Mouse (Mus musculus): ENCODE results near the gene Ccl5.

The Ccl5 gene

DNA sequence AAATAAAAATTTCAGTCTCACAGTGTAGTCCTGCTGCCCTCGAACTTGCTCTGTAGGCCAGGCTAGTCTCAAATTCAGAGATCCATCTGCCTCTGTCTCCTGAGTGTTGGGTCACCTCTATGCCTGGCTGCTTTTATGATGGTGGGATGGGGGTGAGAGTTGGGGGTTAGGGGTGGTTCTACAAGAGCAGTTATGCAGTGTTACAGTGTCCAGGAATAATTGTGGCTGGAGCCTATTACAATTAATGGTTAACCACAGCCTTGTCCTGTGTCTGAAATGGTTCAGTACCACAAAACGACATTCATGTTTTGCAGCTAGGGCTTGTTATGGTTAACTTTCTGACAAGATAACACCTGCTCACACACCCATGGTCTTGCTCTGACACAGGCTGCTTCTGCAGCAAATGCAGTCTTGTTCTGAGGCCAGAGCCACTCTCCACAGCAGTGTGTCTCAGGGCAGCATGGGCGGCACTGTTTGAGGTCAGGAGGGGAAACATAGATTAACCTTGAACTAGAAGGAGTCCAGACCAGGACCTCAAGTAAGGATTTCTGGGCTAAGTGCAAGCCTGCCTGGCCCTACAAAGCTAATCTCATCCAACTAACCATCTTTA, 8.5 kb upstream of the Ccl5 start:
- DNase-seq = no peak

DNA sequence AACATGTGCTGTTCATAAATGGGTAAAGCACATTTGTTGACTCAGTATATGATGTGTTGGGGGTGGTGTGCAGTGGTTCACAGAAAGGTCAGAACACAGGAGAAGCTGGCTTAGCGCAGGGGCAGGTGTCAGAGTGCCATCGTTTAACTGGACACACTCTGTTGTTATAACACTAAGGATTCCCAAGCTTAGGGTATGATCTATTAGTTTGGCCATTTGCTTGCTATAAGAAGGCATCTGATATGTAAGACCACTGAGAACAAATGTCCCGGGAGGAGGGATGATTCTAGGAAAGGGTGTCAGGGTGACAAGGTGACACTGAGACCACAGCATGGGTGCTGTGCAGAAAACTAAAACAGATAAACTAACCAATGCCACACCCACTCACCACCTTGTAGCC, 6.5 kb upstream of the Ccl5 start:
- DNase-seq = no peak

DNA sequence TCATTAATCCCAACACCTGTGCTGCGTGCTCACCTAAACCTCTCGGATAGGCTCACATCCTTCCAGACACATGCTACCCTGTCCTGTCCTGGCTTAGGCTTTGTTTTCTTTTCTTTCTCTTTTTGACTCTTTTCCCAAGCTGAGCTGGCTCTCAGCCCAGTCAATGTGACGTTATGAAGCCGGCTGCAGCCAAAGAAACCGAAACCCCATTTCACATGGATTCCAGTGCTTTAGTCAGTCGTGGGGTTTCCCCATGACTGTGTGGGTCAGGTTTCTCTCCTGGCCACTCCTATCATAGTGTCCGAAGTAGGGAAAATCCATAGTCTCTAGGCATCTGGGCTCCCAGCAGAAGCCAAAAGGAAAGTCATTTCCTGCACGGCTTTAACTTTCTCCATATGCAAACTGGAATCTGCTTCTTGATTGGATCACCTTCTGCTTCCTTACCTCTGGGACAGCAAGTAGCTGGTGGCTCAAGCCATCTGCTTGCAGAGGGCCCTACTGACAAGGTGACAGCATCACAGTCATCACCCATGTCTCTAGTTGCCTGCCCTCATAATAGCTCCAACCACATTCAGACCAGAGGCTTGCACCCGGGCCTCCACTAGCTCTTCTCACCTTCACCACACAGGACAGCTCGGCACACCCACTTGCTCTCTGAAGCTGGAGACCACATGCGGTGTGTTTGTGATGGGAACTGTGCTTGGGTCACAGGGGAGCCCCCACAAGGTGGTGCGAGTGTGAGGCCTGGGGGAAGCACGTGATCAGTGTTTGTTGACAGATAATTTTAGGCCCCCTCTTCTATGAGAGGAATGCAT, 4.5 kb upstream of the Ccl5 start:
- DNase-seq = peak; percentile 76 to 77

DNA sequence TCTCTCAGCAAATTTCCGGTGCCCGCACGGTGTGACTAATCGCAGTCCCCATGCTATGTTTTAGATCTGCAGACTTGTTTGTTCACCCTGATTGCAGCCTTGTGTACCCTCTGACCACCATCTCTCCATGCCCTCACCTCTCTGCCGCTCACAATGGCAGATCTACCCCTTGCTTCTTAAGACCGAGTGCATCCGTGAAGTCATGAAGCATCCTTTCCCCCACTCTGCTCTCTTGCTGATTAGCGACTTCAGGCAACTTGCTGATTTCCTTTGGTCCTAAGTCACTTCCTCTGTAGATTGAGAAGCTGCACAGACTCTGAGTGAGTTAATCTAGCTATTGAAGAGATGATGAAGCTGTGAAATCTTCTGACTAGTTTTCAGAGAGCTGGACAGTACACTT, 3.8 kb upstream of the Ccl5 start:
- no peak for DNase-seq

DNA sequence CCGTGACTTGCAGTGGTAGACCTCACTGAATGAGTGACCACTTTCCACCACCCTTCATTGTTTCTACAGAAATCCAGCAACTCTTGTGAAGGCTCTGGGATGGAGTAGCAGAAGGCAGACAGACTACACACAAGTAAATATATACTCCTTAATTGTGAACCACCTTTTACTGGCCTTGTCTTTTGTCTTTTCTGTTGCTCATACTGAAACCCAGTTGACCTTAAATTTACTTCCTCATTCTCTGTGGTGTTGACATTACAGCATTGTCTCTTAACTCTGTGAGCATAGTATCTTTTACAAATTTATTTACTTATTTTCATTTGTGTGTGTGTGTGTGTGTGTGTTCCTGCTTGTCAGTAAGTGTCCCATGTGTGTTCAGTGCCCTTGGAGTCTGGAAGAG, 2.9 kb upstream of the Ccl5 start:
- no peak for DNase-seq

DNA sequence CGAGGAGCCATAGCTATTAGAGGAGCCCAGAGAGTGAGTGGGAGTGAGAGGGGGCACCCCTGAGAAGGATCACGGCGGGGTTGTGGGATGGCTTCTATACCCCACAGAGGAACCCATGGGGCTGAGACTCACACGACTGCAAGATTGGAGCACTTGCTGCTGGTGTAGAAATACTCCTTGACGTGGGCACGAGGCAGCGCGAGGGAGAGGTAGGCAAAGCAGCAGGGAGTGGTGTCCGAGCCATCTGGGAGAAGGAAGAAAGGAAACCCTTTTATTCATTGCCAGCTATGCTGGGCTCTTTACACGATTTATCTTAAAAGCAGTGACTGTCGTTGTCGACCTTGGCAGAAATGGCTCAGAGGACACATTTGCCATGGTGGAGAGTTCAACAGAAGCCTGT, 1.3 kb downstream of the Ccl5 start:
- peak in 1 of 2 experiments; percentile 16 for DNase-seq

GRCm38 (mm10) chr11:83522075-83522474, 8.2 kb downstream of the Ccl5 start, which contains the start of gene Heatr9:
TSS of gene Heatr9 (minus strand) at chr11:83522175.
- no peak for DNase-seq

DNA sequence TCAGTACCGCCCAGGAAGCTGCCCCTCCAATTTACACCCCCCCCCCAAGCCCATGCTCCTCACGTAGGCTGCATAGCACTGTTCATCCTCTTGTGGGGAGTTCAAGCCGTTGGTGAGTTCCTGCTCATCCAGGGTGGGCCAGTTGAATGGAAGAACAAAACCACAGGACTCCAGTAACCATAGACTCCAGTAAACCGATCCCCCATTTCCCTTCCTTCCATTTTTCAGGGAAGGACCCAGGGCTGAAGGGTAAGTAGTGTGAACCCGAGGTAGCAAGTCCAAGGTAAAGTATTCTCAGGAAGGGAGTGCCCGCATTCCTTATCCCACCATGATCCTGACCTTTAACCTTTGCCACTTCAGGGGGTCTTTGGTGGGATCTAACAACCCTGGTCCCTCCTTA, 11.9 kb downstream of the Ccl5 start:
- DNase-seq = no peak

DNA sequence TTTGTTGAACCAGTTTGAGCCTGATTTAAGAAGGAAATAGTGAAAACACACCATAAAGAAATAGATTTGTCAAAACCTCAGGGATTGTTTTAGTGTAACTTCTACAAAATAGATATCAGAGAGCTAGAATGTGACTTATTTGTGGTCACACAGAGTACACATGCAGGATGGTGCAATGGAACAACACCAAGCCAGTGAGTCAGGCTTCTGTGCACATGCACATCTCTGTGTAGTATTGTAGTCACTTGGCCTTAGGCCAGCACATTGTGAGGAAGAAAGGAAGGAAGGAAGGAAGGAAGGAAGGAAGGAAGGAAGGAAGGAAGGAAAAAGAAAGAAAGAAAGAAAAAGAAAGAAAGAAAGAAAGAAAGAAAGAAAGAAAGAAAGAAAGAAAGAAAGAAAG, 13.2 kb downstream of the Ccl5 start:
- no peak for DNase-seq

- no peak for DNase-seq
These were observed 20.8 kb downstream of the Ccl5 start for GRCm38 (mm10) chr11:83509521-83509920.

DNA sequence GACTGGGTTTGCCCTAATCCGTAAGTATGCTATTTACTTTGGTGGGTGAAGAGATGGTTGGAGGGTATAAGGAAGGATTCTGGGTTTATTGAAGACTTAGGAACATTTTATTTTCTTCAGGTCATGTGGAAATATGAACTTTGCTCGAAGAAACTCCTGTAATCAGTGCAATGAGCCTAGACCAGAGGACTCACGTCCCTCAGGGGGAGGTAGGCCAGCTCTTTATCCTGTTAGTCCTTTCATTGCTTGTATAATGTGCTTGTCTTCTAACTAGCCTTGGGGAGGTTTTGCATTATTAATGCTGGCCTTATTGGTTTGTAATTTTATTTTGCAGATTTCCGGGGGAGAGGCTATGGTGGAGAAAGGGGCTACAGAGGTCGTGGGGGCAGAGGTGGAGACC, 26.0 kb downstream of the Ccl5 start:
- DNase-seq = no peak

DNA sequence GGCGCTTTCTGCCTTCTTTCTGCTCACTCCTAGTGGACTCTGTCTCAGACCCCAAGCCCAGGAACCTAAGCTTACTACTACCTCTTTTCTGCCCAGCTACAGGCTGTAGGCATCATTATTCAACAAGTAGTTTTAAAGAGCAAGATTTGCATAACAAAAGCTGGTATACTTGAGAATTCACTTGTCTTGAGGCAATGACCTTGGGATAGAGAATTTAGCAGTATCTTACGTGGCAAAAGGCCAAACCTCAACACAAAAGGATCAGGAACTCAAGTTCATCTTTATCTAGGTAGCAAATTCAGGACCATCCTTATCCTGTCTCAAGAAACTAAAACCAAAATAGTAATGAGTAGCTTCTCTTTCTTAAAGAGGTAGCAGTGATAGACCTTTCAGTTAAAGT, 34.7 kb downstream of the Ccl5 start:
- DNase-seq = no peak

- DNase-seq = no peak
These were observed 38.8 kb downstream of the Ccl5 start for GRCm38 (mm10) chr11:83491488-83491887.

Data from cerebellum, postnatal 10 days (tissue).